Mouse (Mus musculus): ENCODE results near the gene Gabarapl2.

DNA sequence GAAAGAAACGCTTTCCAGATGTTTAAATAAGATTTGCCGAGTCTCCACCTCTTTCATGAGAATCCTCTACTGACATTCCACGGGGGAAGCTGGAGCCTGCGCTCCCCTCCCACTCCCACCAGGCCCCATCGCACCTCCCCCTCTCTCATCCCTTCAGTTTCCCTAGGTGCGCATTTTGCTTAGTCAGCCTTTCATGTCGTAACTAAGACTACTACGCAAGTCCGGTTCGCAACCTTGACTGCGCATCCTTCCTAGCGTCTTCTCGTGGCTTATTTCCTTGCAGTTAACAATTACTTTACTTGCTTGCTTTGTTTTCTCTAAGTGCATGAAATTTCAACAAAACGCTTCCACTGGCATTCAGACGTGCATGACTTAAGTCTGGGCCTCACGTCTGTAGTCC lies 8.8 kb upstream of the Gabarapl2 start:
- TF ChIP-seq CTCF (IDR thresholded peaks at IDR 0.05; ENCODE audit: borderline replicate concordance, insufficient read depth, low read length): no peak
- no peak for TF ChIP-seq POLR2A (IDR thresholded peaks at IDR 0.05; ENCODE audit: low read depth, low read length)

Data from embryonic fibroblast, embryonic 13.5 days (primary cell).